Mouse (Mus musculus): ENCODE measurements at regions not wholly inside any gene's neighbourhood (a gene's known extent, or its start where the extent isn't known, plus 50 kb on each side); places are given as distances from the start of the nearest gene placed in this dataset.

DNA sequence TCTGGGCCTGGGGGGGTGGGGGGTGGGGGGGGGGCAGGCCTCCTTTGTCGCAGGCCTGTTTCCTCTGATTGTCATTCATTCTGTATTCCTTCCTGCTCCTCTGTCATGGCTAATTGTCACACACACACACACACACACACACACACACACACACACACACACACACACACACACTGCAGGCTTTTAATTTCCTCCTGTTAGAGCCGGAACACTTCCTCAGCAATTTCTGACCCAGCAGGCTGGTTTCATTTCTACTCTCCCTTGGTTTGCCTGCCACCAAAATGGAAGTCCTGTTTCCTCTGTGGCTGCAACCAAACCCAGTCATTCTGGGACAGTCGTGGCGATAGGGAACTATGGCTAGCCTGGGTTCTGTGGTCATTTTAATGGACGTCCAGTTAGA lies 61.8 kb upstream of the Arhgap29 start:
- 0 out of 2 replicates have a peak, but pooled peaks have one; percentile 16 for ATAC-seq
- no peaks in the 10 kb centered on the region for H3K9me3 ChIP-seq (ENCODE audit: control insufficient read depth)
- no peak for TF ChIP-seq CTCF (IDR thresholded peaks at IDR 0.05; ENCODE audit: low read depth)
- WGBS: 52% methylated on average over 5 of the region's 5 CpGs
- no peak overlapping the region for H3K4me3 ChIP-seq (ENCODE audit: low read depth, low read length)
- H3K4me2 ChIP-seq (replicated peaks; ENCODE audit: low read depth): peak overlapping the region; percentile 37; the same call in 1 of the 2 replicates
- no peaks in the 10 kb centered on the region for H3K27me3 ChIP-seq (replicated peaks; ENCODE audit: control insufficient read depth, insufficient read depth, low read length)
- H3K36me3 ChIP-seq (ENCODE audit: control insufficient read depth, insufficient read depth): no peaks in the 10 kb centered on the region
- no peaks in the 10 kb centered on the region for H3K4me1 ChIP-seq (replicated peaks; ENCODE audit: control insufficient read depth, insufficient read depth, low read length)
- no peak overlapping the region for H3K9ac ChIP-seq (ENCODE audit: low read depth, low read length)
- no peak overlapping the region for H3K27ac ChIP-seq (ENCODE audit: low read depth, low read length)

DNA sequence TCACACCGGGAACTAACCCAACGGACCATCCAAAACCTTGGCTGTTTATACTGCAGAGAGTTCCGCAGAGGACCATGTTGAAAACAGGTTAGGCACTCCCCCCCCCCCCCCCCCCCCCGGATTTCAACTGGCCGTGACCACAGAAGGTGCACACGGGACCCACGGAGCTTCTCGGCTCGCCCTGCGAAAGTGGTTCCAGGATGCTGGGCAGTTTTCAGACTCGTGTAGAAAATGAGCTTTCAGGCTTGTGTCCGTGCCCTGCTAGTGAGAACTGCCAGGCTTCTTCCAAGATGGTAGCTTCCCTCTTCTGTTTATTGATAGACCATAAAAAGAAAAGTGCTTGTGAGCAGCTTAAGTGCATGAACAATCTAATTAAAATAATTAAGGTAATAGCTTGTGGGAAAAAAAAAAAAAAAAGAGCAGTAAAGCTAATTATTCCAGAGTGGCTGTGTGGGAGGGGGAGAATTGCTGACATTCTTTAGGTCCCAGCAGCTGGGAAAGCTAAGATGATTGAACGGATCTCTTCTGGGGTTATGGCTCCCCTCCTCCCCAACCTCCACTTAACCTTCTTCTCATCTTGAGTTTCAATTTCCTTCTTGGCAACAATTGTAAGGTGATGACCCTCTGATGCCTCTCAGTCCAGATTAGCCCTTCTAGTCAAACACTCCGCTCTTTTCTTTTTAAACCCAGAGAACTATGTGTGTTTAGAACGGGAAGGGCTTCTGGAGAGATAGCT lies 65.3 kb upstream of the Arhgap29 start:
- Histone ChIP-seq H3K36me3 (ENCODE audit: control insufficient read depth, insufficient read depth) (no peaks in the 10 kb centered on the region), H3K4me1 (replicated peaks; ENCODE audit: control insufficient read depth, insufficient read depth, low read length) (no peaks in the 10 kb centered on the region), H3K9ac (ENCODE audit: low read depth, low read length) (no peak overlapping the region), H3K27me3 (replicated peaks; ENCODE audit: control insufficient read depth, insufficient read depth, low read length) (no peaks in the 10 kb centered on the region), H3K4me3 (ENCODE audit: low read depth, low read length) (no peak overlapping the region), H3K4me2 (replicated peaks; ENCODE audit: low read depth) (no peak overlapping the region), H3K9me3 (ENCODE audit: control insufficient read depth) (no peaks in the 10 kb centered on the region), H3K27ac (ENCODE audit: low read depth, low read length) (no peak overlapping the region)
- ATAC-seq: no peak
- 31% methylated on average over 15 of the region's 15 CpGs for WGBS
- no peak for TF ChIP-seq CTCF (IDR thresholded peaks at IDR 0.05; ENCODE audit: low read depth)

DNA sequence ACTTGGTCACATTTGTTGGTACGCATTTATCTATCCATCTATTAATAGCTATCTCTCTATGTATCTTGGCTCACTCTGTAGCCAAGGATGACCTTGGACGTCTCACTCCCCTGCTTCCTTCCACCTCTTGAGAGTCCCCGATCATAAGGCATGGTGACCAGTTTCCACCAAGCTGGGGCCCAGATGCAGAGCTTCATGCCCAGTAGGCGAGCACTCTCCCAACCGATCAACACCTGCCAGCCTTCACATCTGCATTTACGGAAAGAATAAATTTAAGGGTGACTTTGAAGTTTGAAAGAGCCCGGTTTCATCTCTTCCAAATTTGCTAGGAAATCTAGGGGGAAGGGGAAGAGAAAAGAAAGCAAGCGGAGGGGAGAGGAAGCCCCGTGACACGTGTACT lies 66.0 kb upstream of the Arhgap29 start:
- Histone ChIP-seq H3K9me3 (ENCODE audit: control insufficient read depth) (no peaks in the 10 kb centered on the region), H3K4me2 (replicated peaks; ENCODE audit: low read depth) (no peak overlapping the region), H3K36me3 (ENCODE audit: control insufficient read depth, insufficient read depth) (no peaks in the 10 kb centered on the region), H3K4me3 (ENCODE audit: low read depth, low read length) (no peak overlapping the region), H3K9ac (ENCODE audit: low read depth, low read length) (no peak overlapping the region), H3K27me3 (replicated peaks; ENCODE audit: control insufficient read depth, insufficient read depth, low read length) (no peaks in the 10 kb centered on the region), H3K27ac (ENCODE audit: low read depth, low read length) (no peak overlapping the region), H3K4me1 (replicated peaks; ENCODE audit: control insufficient read depth, insufficient read depth, low read length) (no peaks in the 10 kb centered on the region)
- no peak for TF ChIP-seq CTCF (IDR thresholded peaks at IDR 0.05; ENCODE audit: low read depth)
- ATAC-seq: no peak
- WGBS: 70% methylated on average over 10 of the region's 10 CpGs

DNA sequence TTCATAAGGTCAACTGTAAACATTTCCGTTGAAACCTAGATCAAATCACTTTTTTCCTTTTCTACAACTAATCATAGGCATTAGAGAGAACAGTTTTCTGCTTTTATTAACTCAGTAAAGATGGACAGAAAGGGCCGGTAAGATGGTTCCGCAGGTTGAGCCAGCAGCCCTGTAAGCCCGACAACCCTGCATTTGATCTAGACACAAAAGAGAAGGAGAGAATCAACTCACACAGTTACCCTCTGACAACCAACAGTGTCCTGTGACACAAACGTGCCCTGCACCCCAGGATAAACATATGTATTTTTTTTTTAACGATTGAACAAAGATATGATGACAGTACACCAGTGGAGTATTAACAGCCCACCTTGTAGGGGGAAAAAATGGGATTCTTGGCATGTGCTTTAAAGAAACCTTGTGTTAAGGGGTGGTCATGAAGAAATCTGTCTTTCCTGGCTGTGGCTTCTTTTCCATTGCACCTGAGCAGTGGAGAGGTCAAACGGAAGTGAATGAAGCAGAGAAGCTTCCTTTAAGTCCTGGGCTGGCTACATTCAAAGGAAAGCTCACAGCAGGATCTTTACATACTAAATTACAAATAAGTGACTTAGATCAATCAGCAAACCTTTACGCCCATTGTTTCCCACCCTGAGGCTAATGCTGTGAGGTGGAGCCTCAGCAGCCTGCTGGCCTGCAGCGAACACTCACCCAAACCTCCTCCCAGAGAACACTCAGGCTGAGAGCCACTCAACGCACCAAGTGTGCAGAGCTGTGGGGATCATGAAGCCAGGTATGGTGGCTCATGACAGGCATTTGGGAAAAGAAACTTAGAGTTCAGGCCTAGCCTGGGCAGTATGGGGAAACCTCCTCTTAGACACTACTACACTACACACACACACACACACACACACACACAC lies 66.8 kb upstream of the Arhgap29 start:
- Histone ChIP-seq H3K27ac (ENCODE audit: low read depth, low read length) (no peak overlapping the region), H3K27me3 (replicated peaks; ENCODE audit: control insufficient read depth, insufficient read depth, low read length) (no peaks in the 10 kb centered on the region), H3K4me2 (replicated peaks; ENCODE audit: low read depth) (no peak overlapping the region), H3K9me3 (ENCODE audit: control insufficient read depth) (no peaks in the 10 kb centered on the region), H3K4me3 (ENCODE audit: low read depth, low read length) (no peak overlapping the region), H3K36me3 (ENCODE audit: control insufficient read depth, insufficient read depth) (no peaks in the 10 kb centered on the region), H3K4me1 (replicated peaks; ENCODE audit: control insufficient read depth, insufficient read depth, low read length) (no peaks in the 10 kb centered on the region), H3K9ac (ENCODE audit: low read depth, low read length) (no peak overlapping the region)
- no peak for TF ChIP-seq CTCF (IDR thresholded peaks at IDR 0.05; ENCODE audit: low read depth)
- WGBS: 32% methylated on average over 10 of the region's 10 CpGs
- ATAC-seq: no peak

DNA sequence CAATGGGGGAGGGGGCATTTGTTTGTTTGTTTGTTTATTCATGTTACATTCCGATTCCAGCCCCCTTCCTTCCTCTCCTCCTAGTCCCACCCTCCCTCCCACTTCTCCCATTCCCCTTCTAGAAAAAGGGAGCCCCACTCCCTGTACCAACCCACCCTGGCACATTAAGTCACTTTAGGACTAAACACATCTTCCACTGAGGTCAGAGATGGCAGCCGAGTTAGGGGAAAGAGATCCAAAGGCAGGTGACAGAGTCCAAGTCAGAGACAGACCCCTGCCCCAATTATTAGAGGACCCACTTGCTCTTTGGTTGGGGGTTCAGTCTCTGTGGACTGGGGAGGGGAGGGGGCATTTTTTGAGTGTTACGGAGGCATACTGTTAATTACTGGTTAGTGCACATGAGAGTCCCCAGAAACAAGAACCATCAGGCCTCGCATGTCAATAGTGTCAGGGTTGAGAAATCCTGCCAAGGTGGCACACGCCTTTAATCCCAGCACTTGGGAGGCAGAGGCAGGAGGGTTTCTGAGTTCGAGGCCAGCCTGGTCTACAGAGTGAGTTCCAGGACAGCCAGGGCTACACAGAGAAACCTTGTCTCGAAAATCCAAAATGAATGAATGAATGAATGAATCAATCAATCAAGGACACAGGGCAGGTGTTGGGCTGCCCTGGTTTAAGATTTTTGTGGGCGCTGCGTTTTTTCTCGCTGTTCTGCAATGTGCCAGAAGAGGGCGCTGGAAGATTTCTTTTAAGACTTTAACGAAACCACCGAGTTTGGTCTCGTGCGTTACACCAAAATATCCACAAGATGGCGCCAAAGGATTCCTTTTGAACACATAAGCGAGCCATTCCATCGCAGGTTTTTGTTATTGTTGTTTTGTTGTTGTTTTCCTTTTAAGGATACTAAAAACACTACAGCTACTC lies 67.8 kb upstream of the Arhgap29 start:
- peak; percentile 41 for ATAC-seq
- H3K27ac ChIP-seq (ENCODE audit: low read depth, low read length): no peak overlapping the region
- no peak overlapping the region for H3K4me2 ChIP-seq (replicated peaks; ENCODE audit: low read depth)

More for the DNA sequence above, 67.8 kb upstream of the Arhgap29 start:
- no peak overlapping the region for H3K4me3 ChIP-seq (ENCODE audit: low read depth, low read length)
- H3K9me3 ChIP-seq (ENCODE audit: control insufficient read depth): no peaks in the 10 kb centered on the region
- H3K36me3 ChIP-seq (ENCODE audit: control insufficient read depth, insufficient read depth): no peaks in the 10 kb centered on the region
- 22% methylated on average over 18 of the region's 18 CpGs for WGBS
- H3K9ac ChIP-seq (ENCODE audit: low read depth, low read length): no peak overlapping the region
- no peaks in the 10 kb centered on the region for H3K27me3 ChIP-seq (replicated peaks; ENCODE audit: control insufficient read depth, insufficient read depth, low read length)
- peak; percentile 90 for TF ChIP-seq CTCF (IDR thresholded peaks at IDR 0.05; ENCODE audit: low read depth)
- no peaks in the 10 kb centered on the region for H3K4me1 ChIP-seq (replicated peaks; ENCODE audit: control insufficient read depth, insufficient read depth, low read length)
